Mouse (Mus musculus) embryonic stem cell, embryonic (primary cell): ENCODE data around the gene Olfr1220.

Experiments
- CTCF ChIA-PET, 4 experiments: fragments of 300-600 bp in 2 of 4; fragments of 350-600 bp in 2 of 4; sonication (Branson Sonifier 250); formaldehyde crosslinking; loops; one replicate each; lab custom pipeline; 2022; ENCODE audit warnings: inconsistent platforms in 2 of 4; lab: Charles Lee
- POLR2A ChIA-PET, 4 experiments: fragments of 300-600 bp in 2 of 4; fragments of 350-600 bp in 2 of 4; sonication (Branson Sonifier 250); formaldehyde crosslinking; loops; one replicate each; lab custom pipeline; 2022; ENCODE audit warnings: antibody characterized with exemption in 4 of 4, inconsistent platforms in 1 of 4; lab: Charles Lee

The Olfr1220 gene

GRCm38 (mm10) chr2:89106735-89107134 lies at the start of gene Olfr1220:
Olfr1220 (minus strand) TSS chr2:89106835.
- ChIA-PET CTCF (interaction anchor here in 1 of 4 experiments (0.6 kb wide), 1 partner anchor 170 kb away, joined by 3 read pairs; no protein-coding TSS in a partner anchor), POLR2A (no interaction called here)

DNA sequence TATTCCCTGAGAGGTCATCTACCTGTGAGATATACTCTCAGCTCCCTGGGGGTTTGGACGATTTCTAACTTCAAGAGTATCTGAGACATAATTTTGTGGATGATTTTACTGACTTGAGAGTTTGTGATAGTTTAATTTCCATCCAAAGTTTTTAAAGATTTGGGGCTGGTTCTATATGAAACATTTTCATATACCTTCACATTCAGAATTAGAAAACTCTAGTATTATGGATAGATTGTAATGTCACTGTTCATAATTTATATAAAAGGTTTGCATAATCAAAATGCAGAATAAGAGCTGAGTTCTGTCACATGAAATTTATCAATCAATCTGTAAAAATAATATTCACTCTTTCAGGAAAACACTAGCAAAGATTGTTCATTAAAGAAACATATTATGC lies 44.8 kb upstream of the Olfr1220 start, which contains the start of gene Olfr1223:
TSS of gene Olfr1223 (minus strand) at position 101 of the 400 bp plus-strand sequence.
- CTCF ChIA-PET, result no interaction called here
- POLR2A ChIA-PET, result no interaction called here

DNA sequence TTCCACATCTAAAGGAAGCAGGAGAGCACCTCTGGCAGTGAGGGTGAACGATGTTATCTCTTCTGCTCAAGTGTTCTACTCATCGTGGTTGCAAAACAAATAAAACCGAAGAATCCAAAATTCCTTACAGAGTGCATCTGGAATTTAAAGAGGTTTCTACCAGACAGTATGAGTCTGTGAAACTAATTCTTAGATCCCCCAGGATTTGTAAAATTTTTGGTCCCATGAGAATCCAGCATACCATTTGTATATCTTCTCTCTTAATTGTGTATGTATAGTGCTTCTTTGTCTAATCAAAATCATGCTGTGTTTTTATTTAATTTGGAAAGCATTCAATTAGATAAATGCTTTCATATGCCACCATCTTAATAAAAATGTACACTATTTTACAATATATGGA lies 26.3 kb upstream of the Olfr1220 start, which contains the start of gene Olfr1222:
TSS of gene Olfr1222 (minus strand) at position 101 of the 400 bp plus-strand sequence.
- CTCF ChIA-PET, result no interaction called here
- POLR2A ChIA-PET, result no interaction called here

GRCm38 (mm10) chr2:89117183-89117582 lies 10.5 kb upstream of the Olfr1220 start, which contains the start of gene Olfr1221:
Olfr1221 (minus strand) TSS chr2:89117283.
- POLR2A ChIA-PET, result no interaction called here
- CTCF ChIA-PET, result no interaction called here

DNA sequence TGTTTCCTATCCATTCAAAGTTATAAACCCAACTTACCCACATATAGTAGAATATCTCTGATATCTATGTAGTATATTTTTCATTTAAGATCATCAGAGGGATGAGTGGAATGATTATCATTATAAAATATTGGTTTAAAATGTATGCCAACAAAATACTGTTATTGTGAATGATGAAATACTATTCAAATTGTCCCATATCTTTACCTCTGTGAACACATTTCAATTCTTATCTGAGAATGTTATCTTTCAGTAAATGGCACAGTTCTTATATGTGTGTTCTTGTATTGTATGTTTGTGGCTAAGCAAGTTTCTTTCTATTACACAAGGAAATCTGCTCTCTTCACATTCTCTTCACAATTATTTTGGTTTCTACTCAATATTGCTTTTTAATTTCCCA lies 984 bp downstream of the Olfr1220 start:
- CTCF ChIA-PET, result no interaction called here

DNA sequence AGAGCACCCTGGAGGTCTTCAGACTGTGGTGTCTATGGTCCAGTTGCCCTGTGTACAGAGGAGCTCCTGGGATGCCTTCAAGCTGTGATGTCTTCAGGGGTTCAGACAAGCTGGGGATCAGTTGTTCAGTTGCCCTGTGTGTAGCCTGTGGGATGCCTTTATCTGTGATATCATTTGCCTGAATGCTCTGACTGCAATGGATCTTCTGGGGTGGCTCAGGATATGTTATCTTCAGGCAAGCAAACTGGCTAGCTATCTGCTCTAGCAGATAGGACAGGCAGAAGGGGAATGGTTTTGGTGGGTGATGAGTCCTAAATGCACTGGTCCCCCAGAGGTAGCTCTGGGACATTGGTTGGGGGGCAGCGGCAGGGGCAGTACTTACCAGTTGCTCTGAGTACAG lies 12.8 kb downstream of the Olfr1220 start:
- POLR2A ChIA-PET, result interaction anchor here in 1 of 4 experiments (0.5 kb wide), 1 partner anchor 1367 kb away, joined by 7 read pairs; no protein-coding TSS in a partner anchor
- CTCF ChIA-PET, result no interaction called here

More for the DNA sequence above, 984 bp downstream of the Olfr1220 start:
- POLR2A ChIA-PET, result no interaction called here

DNA sequence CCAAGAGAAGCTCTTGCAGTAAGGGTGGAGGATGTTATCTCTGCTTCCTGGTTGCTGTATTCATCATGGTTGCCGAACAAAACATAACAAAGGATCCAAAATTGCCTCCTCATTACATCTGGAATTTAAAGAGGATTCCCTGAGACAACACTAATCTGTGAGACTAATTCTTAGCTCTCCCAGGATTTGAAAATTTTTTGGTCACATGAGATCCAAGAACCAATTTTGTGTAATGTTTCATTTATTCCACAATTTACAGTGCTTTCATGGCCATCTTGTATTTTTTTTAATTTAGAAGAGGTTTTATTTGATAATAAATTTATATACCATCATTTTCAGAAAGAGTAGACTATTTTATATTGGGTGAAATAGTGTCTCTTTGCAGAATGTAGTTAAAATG lies 23.2 kb downstream of the Olfr1220 start, which contains the start of gene Olfr1219:
TSS of gene Olfr1219 (minus strand) at position 101 of the 400 bp plus-strand sequence.
- POLR2A ChIA-PET, result no interaction called here
- CTCF ChIA-PET, result no interaction called here

DNA sequence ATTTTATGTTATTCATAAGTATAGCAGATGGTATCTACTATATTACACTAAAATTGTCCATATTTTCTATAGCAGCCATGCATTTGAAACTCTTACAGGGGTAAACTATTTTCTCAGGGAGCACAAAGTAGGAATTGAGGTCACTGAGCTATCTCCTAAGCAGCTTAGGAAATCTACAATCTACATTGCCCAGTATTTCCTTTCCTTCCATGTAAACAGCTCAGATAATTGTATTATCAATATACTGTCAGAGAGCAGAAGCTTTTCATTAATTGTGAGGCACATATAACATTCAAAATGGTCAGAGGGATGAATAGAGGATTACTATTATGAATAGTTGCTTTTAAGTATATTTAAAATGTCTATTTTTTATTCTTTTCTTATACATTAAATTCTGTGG lies 25.1 kb downstream of the Olfr1220 start:
- POLR2A ChIA-PET, result no interaction called here
- CTCF ChIA-PET, result no interaction called here

DNA sequence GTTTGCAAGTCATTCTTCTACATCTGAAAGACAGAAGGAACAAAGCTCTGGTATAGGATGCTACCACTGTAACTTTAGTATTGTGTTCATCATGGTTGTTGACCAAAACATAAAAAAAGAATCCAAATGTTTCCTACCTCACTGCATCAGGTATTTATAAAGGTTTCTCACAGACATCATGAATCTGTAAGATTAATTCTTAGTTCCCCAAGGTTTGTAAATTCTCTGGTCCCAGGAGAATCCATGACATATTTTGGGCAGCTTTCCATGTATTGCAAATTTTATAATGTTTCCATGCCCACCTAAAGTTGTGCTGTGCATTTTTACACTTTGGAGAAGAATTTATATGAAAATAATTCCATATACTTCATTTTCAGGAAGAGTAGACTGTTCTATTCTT lies 45.5 kb downstream of the Olfr1220 start, which contains the start of gene Olfr1218:
TSS of gene Olfr1218 (minus strand) at position 101 of the 400 bp plus-strand sequence.
- POLR2A ChIA-PET, result no interaction called here
- CTCF ChIA-PET, result no interaction called here
